Mouse (Mus musculus) gastrocnemius, adult 2 months (tissue): ENCODE results near the gene Arhgef19. TPM values are rescaled to one million over a fixed set of nuclear protein-coding genes. Genes with fewer than 3 reads are reported as not detected.

Experiments used
- DNase-seq: peaks from one replicate; pipeline ENCODE4 v3.0.0; 2022
- H3K27ac ChIP-seq: fragments of 200-600 bp; 2 replicates; pipeline ENCODE4 v1.8.1; 2022; ENCODE audit warnings: mild to moderate bottlenecking
- H3K4me3 ChIP-seq: fragments of 200-600 bp; 2 replicates; pipeline ENCODE4 v1.8.1; 2022; ENCODE audit warnings: mild to moderate bottlenecking, moderate library complexity
- CTCF ChIP-seq: fragments of 200-600 bp; IDR thresholded peaks from 2 replicates; pipeline ENCODE4 v1.8.1; 2022; ENCODE audit warnings: antibody characterized with exemption, mild to moderate bottlenecking, moderate library complexity
- intact Hi-C: fragments of 180-260 bp; cut with DNase I; formaldehyde crosslinking; loops from one replicate; pipeline ENCODE4 v1.15.1; 2025
- total RNA-seq, 2 experiments: library from RNA; stranded (reverse); gene quantifications; 2 replicates each; pipeline ENCODE4 v1.2.3; 2021

Arhgef19 gene
- total RNA-seq, 2 experiments from 2014 or later: 0.31 to 0.33 TPM

GRCm38 (mm10) chr4:141301591-141302427 lies 62.5 kb downstream of the Arhgef19 start:
- TF ChIP-seq CTCF: no peak
- Histone ChIP-seq H3K4me3 (peak overlapping the region; percentile 77), H3K27ac (peak overlapping the region; percentile 90)
- no peak for DNase-seq
- intact Hi-C loops: no loop called here

GRCm38 (mm10) chr4:141302428-141303401 lies 63.4 kb downstream of the Arhgef19 start:
- intact Hi-C loops: no loop called here
- DNase-seq: no peak
- Histone ChIP-seq H3K27ac (peak overlapping the region; percentile 90), H3K4me3 (peak overlapping the region; percentile 77)
- no peak for TF ChIP-seq CTCF

- no peak for TF ChIP-seq CTCF
- Histone ChIP-seq H3K4me3 (peak overlapping the region; percentile 77), H3K27ac (peak overlapping the region; percentile 58; the same call in 1 of the 2 replicates)
- intact Hi-C loops: no loop called here
- DNase-seq: no peak
Observed at GRCm38 (mm10) chr4:141303402-141304222, 64.3 kb downstream of the Arhgef19 start.

GRCm38 (mm10) chr4:141304223-141304611 lies 64.9 kb downstream of the Arhgef19 start:
- peak overlapping the region; percentile 77; the same call in 1 of the 2 replicates for H3K4me3 ChIP-seq
- no peak for DNase-seq
- intact Hi-C loops: no loop called here
- H3K27ac ChIP-seq: no peak overlapping the region
- TF ChIP-seq CTCF: no peak

GRCm38 (mm10) chr4:141306057-141306456 lies 66.8 kb downstream of the Arhgef19 start:
- Histone ChIP-seq H3K27ac (peak overlapping the region; percentile 38), H3K4me3 (no peak overlapping the region)
- TF ChIP-seq CTCF: no peak
- no peak for DNase-seq
- intact Hi-C loops: no loop called here

Other genes with a start within 250 kb of the Arhgef19 start
- 1 to 10 TPM; 1.5 to 4.7 TPM for gene Mfap2, start 229.1 kb upstream of the Arhgef19 start, total RNA-seq
- 1 to 10 TPM; 1.7 to 2.0 TPM for gene Crocc, start 178.9 kb upstream of the Arhgef19 start, total RNA-seq
- gene Necap2, start 161.1 kb upstream of the Arhgef19 start, total RNA-seq: 10 to 100 TPM; 13.1 to 16.5 TPM
- not detected for gene Spata21, start 151.2 kb upstream of the Arhgef19 start, total RNA-seq
- 100 to 1,000 TPM; 146 to 163 TPM for gene Szrd1, start 99.7 kb upstream of the Arhgef19 start, total RNA-seq
- 10 to 100 TPM; 10.8 to 10.9 TPM for gene Fbxo42, start 91.6 kb upstream of the Arhgef19 start, total RNA-seq
- gene Rsg1, start 25.5 kb upstream of the Arhgef19 start, total RNA-seq: not detected
- 1 to 10 TPM; 1.8 to 2.6 TPM for gene Epha2, start 61.7 kb downstream of the Arhgef19 start, total RNA-seq
- gene Fam131c, start 128.7 kb downstream of the Arhgef19 start, total RNA-seq: under 1 TPM in 1 of 2 experiments, not detected in 1; 0.20 TPM
- gene Clcnka, start 159.2 kb downstream of the Arhgef19 start, total RNA-seq: not detected
- under 1 TPM in 1 of 2 experiments, not detected in 1; 0.25 TPM for gene Clcnkb, start 176.5 kb downstream of the Arhgef19 start, total RNA-seq
- 100 to 1,000 TPM; 223 to 468 TPM for gene Hspb7, start 181.3 kb downstream of the Arhgef19 start, total RNA-seq
- gene Srarp, start 196.6 kb downstream of the Arhgef19 start, total RNA-seq: 1 to 10 TPM in 1 of 2 experiments, under 1 TPM in 1; 0.92 to 1.6 TPM
- 10 to 100 TPM; 30.2 to 30.6 TPM for gene Zbtb17, start 205.2 kb downstream of the Arhgef19 start, total RNA-seq